Mouse (Mus musculus): ENCODE results near the gene Ppt2. TPM values are rescaled to one million over a fixed set of nuclear protein-coding genes. Genes with fewer than 3 reads are reported as not detected.

The Ppt2 gene
- total RNA-seq, 2 experiments from 2014 or later, result 31.4 to 36.7 TPM

GRCm38 (mm10) chr17:34643944-34644343 lies 15.6 kb upstream of the Ppt2 start:
- DNase-seq (ENCODE audit: extremely low spot score in 1 of 2, low spot score in 2 of 2), result no peak
- intact Hi-C loops (cut with DNase I), result no loop called here

GRCm38 (mm10) chr17:34643379-34643778 lies 15.1 kb upstream of the Ppt2 start:
- no peak for DNase-seq (ENCODE audit: extremely low spot score in 1 of 2, low spot score in 2 of 2)
- intact Hi-C loops (cut with DNase I), result no loop called here

- intact Hi-C loops (cut with DNase I), result no loop called here
- DNase-seq (ENCODE audit: extremely low spot score in 1 of 2, low spot score in 2 of 2), result no peak
Observed at GRCm38 (mm10) chr17:34641945-34642344, 13.6 kb upstream of the Ppt2 start.

GRCm38 (mm10) chr17:34640778-34641601 lies 12.7 kb upstream of the Ppt2 start:
- peak in 1 of 2 experiments; percentile 42 for DNase-seq (ENCODE audit: extremely low spot score in 1 of 2, low spot score in 2 of 2)
- intact Hi-C loops (cut with DNase I), result no loop called here

- intact Hi-C loops (cut with DNase I), result no loop called here
- peak in 1 of 2 experiments; percentile 18 for DNase-seq (ENCODE audit: extremely low spot score in 1 of 2, low spot score in 2 of 2)
Observed at GRCm38 (mm10) chr17:34639461-34640255, 11.3 kb upstream of the Ppt2 start.

DNA sequence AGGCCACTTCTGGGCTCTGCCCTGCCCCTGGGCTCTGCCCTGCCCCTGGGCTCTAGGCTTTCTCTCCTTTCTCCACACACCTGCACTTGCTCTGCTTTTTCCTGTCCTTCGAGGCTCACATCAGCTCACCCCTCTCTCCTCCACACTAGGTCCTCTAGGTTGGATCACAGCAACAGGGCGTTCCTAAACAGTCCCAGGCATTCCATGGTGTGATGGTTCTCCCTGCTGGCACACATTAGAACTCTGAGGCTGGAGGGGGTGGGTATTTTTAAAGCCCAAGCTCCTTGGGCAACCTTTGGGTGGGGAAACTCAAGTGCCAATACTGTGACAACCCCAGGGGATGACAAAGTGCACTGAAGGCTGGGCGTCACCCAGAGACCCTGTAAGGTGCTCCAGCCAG lies 9.1 kb upstream of the Ppt2 start:
- intact Hi-C loops (cut with DNase I), result no loop called here
- DNase-seq (ENCODE audit: extremely low spot score in 1 of 2, low spot score in 2 of 2), result no peak

DNA sequence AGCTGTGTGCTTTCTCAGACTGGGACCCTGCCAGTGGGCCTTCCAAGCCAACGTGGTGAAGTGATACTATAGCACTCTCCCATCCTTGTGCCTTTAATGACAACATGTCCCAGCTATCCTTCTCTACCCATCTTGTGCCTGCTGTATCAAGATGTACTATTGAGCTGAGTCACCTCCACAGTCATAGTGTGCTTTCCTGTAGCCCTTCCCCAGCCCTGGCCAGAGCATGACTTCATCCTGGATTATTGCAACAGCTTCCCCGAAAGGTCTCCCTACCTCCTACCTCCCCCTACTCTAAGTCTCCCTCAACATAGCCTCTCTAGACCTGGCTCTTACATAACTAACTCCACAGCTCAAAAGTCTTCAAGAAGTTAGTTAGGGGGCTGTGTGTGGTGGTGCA lies 7.4 kb upstream of the Ppt2 start:
- no peak for DNase-seq (ENCODE audit: extremely low spot score in 1 of 2, low spot score in 2 of 2)
- intact Hi-C loops (cut with DNase I), result no loop called here

GRCm38 (mm10) chr17:34632261-34632691 lies 4.0 kb upstream of the Ppt2 start:
- DNase-seq (ENCODE audit: extremely low spot score in 1 of 2, low spot score in 2 of 2), result peak; percentile 72 to 87
- intact Hi-C loops (cut with DNase I), result no loop called here

DNA sequence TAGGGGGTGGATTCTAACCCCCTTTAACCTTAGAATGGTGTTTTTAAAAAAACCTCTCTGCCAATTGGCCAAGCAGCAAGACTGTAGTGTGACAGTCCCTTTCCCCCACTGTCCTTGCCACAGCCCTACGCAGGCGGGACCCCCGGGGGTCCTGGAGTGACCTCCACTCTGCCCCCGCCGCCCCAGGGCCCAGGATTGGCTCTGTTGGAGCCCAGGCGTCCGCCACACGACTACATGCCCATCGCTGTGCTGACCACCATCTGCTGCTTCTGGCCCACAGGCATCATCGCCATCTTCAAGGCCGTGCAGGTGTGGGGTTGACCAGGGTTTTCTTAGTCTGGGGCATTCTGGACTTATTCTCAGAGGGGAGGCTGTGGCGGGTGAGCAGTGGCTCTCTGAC lies 3.3 kb upstream of the Ppt2 start:
- no peak for DNase-seq (ENCODE audit: extremely low spot score in 1 of 2, low spot score in 2 of 2)
- intact Hi-C loops (cut with DNase I), result no loop called here

GRCm38 (mm10) chr17:34630761-34631301 lies 2.5 kb upstream of the Ppt2 start:
- peak in 1 of 2 experiments; percentile 76 for DNase-seq (ENCODE audit: extremely low spot score in 1 of 2, low spot score in 2 of 2)
- intact Hi-C loops (cut with DNase I), result no loop called here

GRCm38 (mm10) chr17:34629796-34630603 lies 1.7 kb upstream of the Ppt2 start:
- DNase-seq (ENCODE audit: extremely low spot score in 1 of 2, low spot score in 2 of 2), result no peak
- intact Hi-C loops (cut with DNase I), result no loop called here

- DNase-seq (ENCODE audit: extremely low spot score in 1 of 2, low spot score in 2 of 2), result peak in 1 of 2 experiments; percentile 69
- intact Hi-C loops (cut with DNase I), result no loop called here
Observed at GRCm38 (mm10) chr17:34629221-34629751, 976 bp upstream of the Ppt2 start, which contains the start of gene Prrt1. Prrt1 (plus strand) TSS chr17:34629533.

DNA sequence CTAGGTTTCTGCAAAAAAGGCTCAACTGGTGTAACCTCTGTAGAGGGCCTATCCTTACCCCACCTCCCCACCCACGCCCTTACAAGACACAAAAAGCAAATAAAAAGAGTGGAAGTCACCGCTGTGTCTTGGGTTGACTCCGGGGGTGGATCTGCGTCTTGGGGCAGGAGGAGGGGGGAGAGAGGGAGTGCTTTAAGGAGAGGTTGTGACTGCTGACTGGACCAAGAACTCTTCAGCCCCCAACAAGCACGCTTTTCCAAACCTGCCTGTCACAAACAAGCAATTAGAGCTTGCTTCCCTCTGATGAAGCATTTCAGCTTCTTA lies 296 bp upstream of the Ppt2 start:
- intact Hi-C loops (cut with DNase I), result no loop called here
- DNase-seq (ENCODE audit: extremely low spot score in 1 of 2, low spot score in 2 of 2), result no peak

GRCm38 (mm10) chr17:34627093-34627942 lies 992 bp downstream of the Ppt2 start:
- intact Hi-C loops (cut with DNase I), result no loop called here
- DNase-seq (ENCODE audit: extremely low spot score in 1 of 2, low spot score in 2 of 2), result peak; percentile 82 to 95

DNA sequence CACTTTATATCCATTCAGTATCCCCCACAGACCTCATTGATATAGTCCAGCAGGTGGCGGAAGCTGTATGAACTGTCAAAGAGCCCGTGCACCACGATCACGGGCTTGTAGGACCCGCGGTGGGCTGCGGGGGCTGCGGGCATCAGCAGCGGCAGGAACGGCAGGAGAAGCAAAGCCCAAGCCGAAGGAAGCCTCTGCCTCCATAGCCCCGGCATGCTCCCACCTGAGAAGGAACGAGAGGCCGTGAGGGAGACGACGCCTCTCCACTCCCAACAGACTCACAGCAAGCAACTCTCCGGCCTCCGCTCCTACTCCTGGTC lies 1.6 kb downstream of the Ppt2 start:
- intact Hi-C loops (cut with DNase I), result no loop called here

GRCm38 (mm10) chr17:34626062-34626772 lies 2.1 kb downstream of the Ppt2 start:
- DNase-seq (ENCODE audit: extremely low spot score in 1 of 2, low spot score in 2 of 2), result no peak
- intact Hi-C loops (cut with DNase I), result no loop called here

More for the DNA sequence above, 1.6 kb downstream of the Ppt2 start:
- no peak for DNase-seq (ENCODE audit: extremely low spot score in 1 of 2, low spot score in 2 of 2)

- DNase-seq (ENCODE audit: extremely low spot score in 1 of 2, low spot score in 2 of 2), result no peak
- intact Hi-C loops (cut with DNase I), result no loop called here
Observed at GRCm38 (mm10) chr17:34624981-34625380, 3.3 kb downstream of the Ppt2 start.
